Mouse (Mus musculus): ENCODE results near the gene Rflna. TPM values are rescaled to one million over a fixed set of nuclear protein-coding genes. Genes with fewer than 3 reads are reported as not detected.

Gene Rflna
- polyA plus RNA-seq, 1 experiment from 2014 or later = 6.9 TPM

- H3K27me3 ChIP-seq (replicated peaks; ENCODE audit: low read depth, poor library complexity, severe bottlenecking) = no peaks in the 10 kb centered on the region
- H3K27ac ChIP-seq (replicated peaks) = no peak overlapping the region
- WGBS = 81% methylated on average over 5 of the region's 5 CpGs
- H3K4me3 ChIP-seq = no peak overlapping the region
- peaks cover 97% of the 10 kb centered on the region for H3K36me3 ChIP-seq (replicated peaks)
- DNase-seq (ENCODE audit: low spot score) = no peak
- H3K9me3 ChIP-seq = no peaks in the 10 kb centered on the region
- H3K4me1 ChIP-seq = peaks cover 9% of the 10 kb centered on the region
Measured at GRCm38 (mm10) chr5:125040128-125040584, 37.1 kb downstream of the Rflna start.

- WGBS = 91% methylated on average over 9 of the region's 9 CpGs
- Histone ChIP-seq H3K27ac (replicated peaks) (no peak overlapping the region), H3K4me3 (no peak overlapping the region), H3K36me3 (replicated peaks) (peaks cover 97% of the 10 kb centered on the region), H3K4me1 (peaks cover 24% of the 10 kb centered on the region), H3K9me3 (no peaks in the 10 kb centered on the region), H3K27me3 (replicated peaks; ENCODE audit: low read depth, poor library complexity, severe bottlenecking) (no peaks in the 10 kb centered on the region)
- DNase-seq (ENCODE audit: low spot score) = no peak
Measured at GRCm38 (mm10) chr5:125041578-125041977, 38.6 kb downstream of the Rflna start.

- H3K36me3 ChIP-seq (replicated peaks) = peaks cover 97% of the 10 kb centered on the region
- DNase-seq (ENCODE audit: low spot score) = no peak
Measured at GRCm38 (mm10) chr5:125043448-125043847, 40.4 kb downstream of the Rflna start.

GRCm38 (mm10) chr5:125045202-125045601 lies 42.2 kb downstream of the Rflna start:
- no peak for DNase-seq (ENCODE audit: low spot score)
- Histone ChIP-seq H3K27ac (replicated peaks) (peak overlapping the region; percentile 74), H3K4me1 (peaks cover 29% of the 10 kb centered on the region), H3K27me3 (replicated peaks; ENCODE audit: low read depth, poor library complexity, severe bottlenecking) (no peaks in the 10 kb centered on the region), H3K4me3 (no peak overlapping the region), H3K9me3 (no peaks in the 10 kb centered on the region), H3K36me3 (replicated peaks) (peaks cover 97% of the 10 kb centered on the region)
- 44% methylated on average over 5 of the region's 5 CpGs for WGBS

More at GRCm38 (mm10) chr5:125043448-125043847, 40.4 kb downstream of the Rflna start:
- 86% methylated on average over 6 of the region's 6 CpGs for WGBS
- Histone ChIP-seq H3K4me1 (peaks cover 31% of the 10 kb centered on the region), H3K9me3 (no peaks in the 10 kb centered on the region), H3K27ac (replicated peaks) (no peak overlapping the region), H3K4me3 (no peak overlapping the region), H3K27me3 (replicated peaks; ENCODE audit: low read depth, poor library complexity, severe bottlenecking) (no peaks in the 10 kb centered on the region)

GRCm38 (mm10) chr5:125046436-125046835 lies 43.4 kb downstream of the Rflna start:
- WGBS = 61% methylated on average over 5 of the region's 5 CpGs
- Histone ChIP-seq H3K4me3 (no peak overlapping the region), H3K9me3 (no peaks in the 10 kb centered on the region), H3K4me1 (peaks cover 26% of the 10 kb centered on the region), H3K36me3 (replicated peaks) (peaks cover 97% of the 10 kb centered on the region), H3K27me3 (replicated peaks; ENCODE audit: low read depth, poor library complexity, severe bottlenecking) (no peaks in the 10 kb centered on the region), H3K27ac (replicated peaks) (peak overlapping the region; percentile 74; the same call in 1 of the 2 replicates)
- DNase-seq (ENCODE audit: low spot score) = no peak

- Histone ChIP-seq H3K4me3 (no peak overlapping the region), H3K9me3 (no peaks in the 10 kb centered on the region), H3K36me3 (replicated peaks) (peaks cover 100% of the 10 kb centered on the region), H3K4me1 (peaks cover 48% of the 10 kb centered on the region), H3K27ac (replicated peaks) (no peak overlapping the region; the same call in 1 of the 2 replicates), H3K27me3 (replicated peaks; ENCODE audit: low read depth, poor library complexity, severe bottlenecking) (no peaks in the 10 kb centered on the region)
- DNase-seq (ENCODE audit: low spot score) = no peak
- 89% methylated on average over 4 of the region's 4 CpGs for WGBS
Measured at GRCm38 (mm10) chr5:125049481-125049880, 46.5 kb downstream of the Rflna start.

- Histone ChIP-seq H3K27ac (replicated peaks) (no peak overlapping the region), H3K4me1 (peaks cover 49% of the 10 kb centered on the region), H3K9me3 (no peaks in the 10 kb centered on the region), H3K4me3 (no peak overlapping the region), H3K36me3 (replicated peaks) (peaks cover 88% of the 10 kb centered on the region), H3K27me3 (replicated peaks; ENCODE audit: low read depth, poor library complexity, severe bottlenecking) (no peaks in the 10 kb centered on the region)
- WGBS = 79% methylated on average over 10 of the region's 10 CpGs
- DNase-seq (ENCODE audit: low spot score) = no peak
Measured at GRCm38 (mm10) chr5:125052237-125052602, 49.2 kb downstream of the Rflna start.

GRCm38 (mm10) chr5:125052603-125053488 lies 49.8 kb downstream of the Rflna start:
- 74% methylated on average over 23 of the region's 23 CpGs for WGBS
- H3K9me3 ChIP-seq = no peaks in the 10 kb centered on the region
- peaks cover 82% of the 10 kb centered on the region for H3K36me3 ChIP-seq (replicated peaks)
- DNase-seq (ENCODE audit: low spot score) = no peak
- peaks cover 6% of the 10 kb centered on the region; the same call in 1 of the 2 replicates for H3K27me3 ChIP-seq (replicated peaks; ENCODE audit: low read depth, poor library complexity, severe bottlenecking)
- peak overlapping the region; percentile 31 for H3K27ac ChIP-seq (replicated peaks)
- peaks cover 54% of the 10 kb centered on the region for H3K4me1 ChIP-seq
- H3K4me3 ChIP-seq = no peak overlapping the region

- DNase-seq (ENCODE audit: low spot score) = no peak
- WGBS = 76% methylated on average over 7 of the region's 7 CpGs
- Histone ChIP-seq H3K4me1 (peaks cover 62% of the 10 kb centered on the region), H3K4me3 (no peak overlapping the region), H3K9me3 (no peaks in the 10 kb centered on the region), H3K27ac (replicated peaks) (peak overlapping the region; percentile 31), H3K36me3 (replicated peaks) (peaks cover 73% of the 10 kb centered on the region), H3K27me3 (replicated peaks; ENCODE audit: low read depth, poor library complexity, severe bottlenecking) (peaks cover 14% of the 10 kb centered on the region)
Measured at GRCm38 (mm10) chr5:125053661-125054060, 50.6 kb downstream of the Rflna start.

GRCm38 (mm10) chr5:125055901-125056300 lies 52.9 kb downstream of the Rflna start:
- H3K4me3 ChIP-seq = peak overlapping the region; percentile 54
- peaks cover 31% of the 10 kb centered on the region for H3K27me3 ChIP-seq (replicated peaks; ENCODE audit: low read depth, poor library complexity, severe bottlenecking)
- no peaks in the 10 kb centered on the region for H3K9me3 ChIP-seq
- no peak for DNase-seq (ENCODE audit: low spot score)
- H3K27ac ChIP-seq (replicated peaks) = peak overlapping the region; percentile 77
- peaks cover 60% of the 10 kb centered on the region for H3K36me3 ChIP-seq (replicated peaks)
- 43% methylated on average over 8 of the region's 8 CpGs for WGBS
- peaks cover 83% of the 10 kb centered on the region for H3K4me1 ChIP-seq

- DNase-seq (ENCODE audit: low spot score) = peak; percentile 59
- H3K4me1 ChIP-seq = peaks cover 86% of the 10 kb centered on the region
- H3K27me3 ChIP-seq (replicated peaks; ENCODE audit: low read depth, poor library complexity, severe bottlenecking) = peaks cover 31% of the 10 kb centered on the region
- H3K4me3 ChIP-seq = peak overlapping the region; percentile 54
- H3K36me3 ChIP-seq (replicated peaks) = peaks cover 60% of the 10 kb centered on the region
- WGBS = 21% methylated on average over 6 of the region's 6 CpGs
- no peaks in the 10 kb centered on the region for H3K9me3 ChIP-seq
- H3K27ac ChIP-seq (replicated peaks) = peak overlapping the region; percentile 77
Measured at GRCm38 (mm10) chr5:125056331-125056695, 53.3 kb downstream of the Rflna start.

- peaks cover 31% of the 10 kb centered on the region for H3K27me3 ChIP-seq (replicated peaks; ENCODE audit: low read depth, poor library complexity, severe bottlenecking)
- peaks cover 58% of the 10 kb centered on the region for H3K36me3 ChIP-seq (replicated peaks)
- no peaks in the 10 kb centered on the region for H3K9me3 ChIP-seq
- H3K27ac ChIP-seq (replicated peaks) = peak overlapping the region; percentile 77
- H3K4me1 ChIP-seq = peaks cover 84% of the 10 kb centered on the region
- H3K4me3 ChIP-seq = peak overlapping the region; percentile 54
- WGBS = 4% methylated on average over 19 of the region's 19 CpGs
- peak; percentile 73 for DNase-seq (ENCODE audit: low spot score)
Measured at GRCm38 (mm10) chr5:125056696-125057554, 53.9 kb downstream of the Rflna start.
